Mouse (Mus musculus) layer of hippocampus, adult 9-10 months (tissue): ENCODE results near the gene Cars2.
"Not testable (repeated sequence)": the region's sequence is repeated elsewhere in the genome, so short reads cannot be mapped to it uniquely, and the experiment has no call there.

ENCODE experiments used
- DNase-seq: peaks from one replicate; pipeline ENCODE4 v3.0.0; 2022; ENCODE audit warnings: low spot score

Gene Cars2

DNA sequence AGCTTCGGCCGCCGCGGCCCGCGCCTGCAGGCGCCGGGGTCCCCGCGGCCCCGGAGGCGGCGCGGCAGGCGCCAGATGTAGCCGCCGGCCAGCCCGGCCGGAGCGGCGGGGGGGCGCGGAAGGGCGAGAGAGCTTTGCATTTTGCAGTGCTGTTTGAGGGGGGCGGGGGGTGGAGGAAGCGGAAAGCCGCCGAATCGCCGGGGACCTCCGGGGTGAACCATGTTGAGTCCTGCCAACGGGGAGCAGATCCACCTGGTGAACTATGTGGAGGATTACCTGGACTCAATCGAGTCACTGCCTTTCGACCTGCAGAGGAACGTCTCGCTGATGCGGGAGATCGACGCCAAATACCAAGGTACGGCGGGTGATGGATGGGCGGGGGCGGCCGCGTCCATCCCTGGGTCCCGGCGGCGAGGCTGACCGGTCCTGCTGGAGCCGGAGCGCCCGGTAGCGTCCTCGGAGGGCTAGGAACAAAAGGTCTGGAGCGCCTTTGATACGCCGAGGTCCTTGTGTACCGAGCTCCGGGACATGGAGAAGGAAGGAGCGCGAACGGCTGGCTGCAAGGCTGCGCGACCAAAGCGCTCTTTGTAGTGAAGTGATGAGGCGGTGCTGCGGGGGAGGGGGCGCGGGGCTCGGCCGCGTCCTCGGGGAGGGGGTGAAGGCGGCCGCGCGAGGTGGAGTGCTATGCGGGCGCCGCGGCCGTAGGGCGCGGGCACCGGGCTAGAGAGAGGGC, 6.3 kb upstream of the Cars2 start:
- no peak for DNase-seq

DNA sequence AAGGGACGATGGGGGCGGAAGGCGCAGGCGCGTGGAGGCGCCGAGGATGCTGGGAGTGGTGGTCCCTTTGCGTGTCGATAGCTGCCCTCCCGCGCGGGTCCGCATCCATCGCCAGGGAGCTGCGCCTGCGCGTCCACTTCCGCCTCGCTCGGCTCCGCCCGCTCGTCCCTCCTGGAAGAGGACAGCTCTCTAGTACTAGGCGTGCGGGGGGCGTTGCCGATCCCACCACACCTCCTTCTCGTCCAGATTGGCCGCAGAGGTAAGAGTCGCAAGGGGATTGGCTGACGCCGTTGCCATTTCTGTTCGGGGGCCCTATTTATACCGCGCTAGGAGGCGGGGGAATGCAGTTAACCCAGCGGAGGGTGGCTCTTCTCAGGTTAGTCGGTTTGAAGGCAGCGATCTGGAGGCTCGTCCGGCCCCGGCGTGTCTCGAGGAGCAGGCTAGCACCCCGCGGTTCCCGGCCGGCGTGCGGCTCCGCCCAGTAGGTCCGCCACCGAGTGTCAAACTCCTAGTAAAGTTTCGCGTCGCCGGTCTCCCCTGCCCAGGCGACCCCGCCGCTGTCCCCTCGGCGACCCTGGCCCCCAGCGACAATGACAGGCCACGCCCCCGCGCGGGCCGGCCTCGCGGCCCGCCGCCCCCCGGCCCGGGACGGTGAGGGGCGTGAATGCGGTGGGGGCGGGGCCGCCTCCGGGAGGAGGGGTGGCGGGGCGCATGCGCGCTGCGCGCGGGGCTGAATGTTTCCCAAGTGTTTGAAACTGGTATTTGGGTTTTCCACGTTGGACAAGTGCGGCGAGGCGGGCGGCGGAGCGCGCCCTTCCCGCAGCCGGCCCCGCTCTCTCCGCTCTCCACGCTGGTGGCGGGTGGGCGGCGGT, 5.4 kb upstream of the Cars2 start:
- peak; percentile 94 for DNase-seq

GRCm38 (mm10) chr8:11554799-11555719, 4.5 kb upstream of the Cars2 start, which contains the start of gene Ing1:
Gene Ing1 (plus strand): TSS chr8:11555571.
- peak; percentile 87 for DNase-seq

DNA sequence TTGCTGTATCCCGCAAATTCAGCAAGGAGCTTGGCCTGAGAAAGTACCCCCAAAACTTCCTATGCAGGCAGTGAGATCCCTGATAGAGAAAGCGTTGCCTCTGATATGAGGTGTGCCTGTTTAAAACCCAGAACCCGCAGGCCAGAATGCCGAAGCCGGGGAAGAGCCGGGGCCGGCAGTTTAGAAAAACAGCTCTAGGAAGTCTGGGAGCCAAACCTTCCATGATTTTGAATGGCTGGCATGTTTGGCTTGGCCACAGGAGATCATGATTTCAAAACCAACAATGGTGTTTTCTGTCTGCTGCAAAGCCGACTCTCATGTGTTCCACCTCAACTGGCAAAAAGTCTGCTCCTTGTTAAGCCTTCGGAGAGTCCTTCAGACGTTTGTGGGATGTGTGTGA, 1.8 kb upstream of the Cars2 start:
- DNase-seq, result no peak

- DNase-seq, result not testable (repeated sequence)
Observed at GRCm38 (mm10) chr8:11551497-11551896, 914 bp upstream of the Cars2 start.

- no peak for DNase-seq
Observed at GRCm38 (mm10) chr8:11549706-11550105, 877 bp downstream of the Cars2 start.

- DNase-seq, result no peak
Observed at GRCm38 (mm10) chr8:11547063-11547462, 3.5 kb downstream of the Cars2 start.

- no peak for DNase-seq
Observed at GRCm38 (mm10) chr8:11544386-11544785, 6.2 kb downstream of the Cars2 start.

DNA sequence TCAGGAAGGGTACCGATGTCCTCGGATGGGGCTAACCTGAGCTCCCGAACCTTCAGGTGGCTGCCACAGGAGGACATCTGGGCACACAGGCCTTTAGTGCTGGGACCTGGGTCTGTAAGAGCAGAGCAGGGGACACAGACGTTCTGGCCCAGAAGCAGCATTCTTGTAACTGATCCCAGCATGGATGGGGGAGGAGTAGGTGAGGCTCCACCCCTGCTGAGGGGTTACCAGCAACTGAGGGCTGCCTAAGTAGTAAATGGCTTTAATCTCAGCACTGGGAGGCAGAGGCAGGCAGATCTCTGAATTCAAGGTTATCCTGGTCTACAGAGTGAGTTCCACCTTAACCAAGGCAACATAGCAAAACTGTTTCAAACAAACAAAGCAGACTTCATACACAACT, 7.7 kb downstream of the Cars2 start:
- no peak for DNase-seq

GRCm38 (mm10) chr8:11542031-11542430, 8.6 kb downstream of the Cars2 start:
- DNase-seq, result no peak

- DNase-seq, result no peak
Observed at GRCm38 (mm10) chr8:11540182-11540581, 10.4 kb downstream of the Cars2 start.

GRCm38 (mm10) chr8:11539049-11539448, 11.5 kb downstream of the Cars2 start:
- DNase-seq, result no peak

- DNase-seq, result no peak
Observed at GRCm38 (mm10) chr8:11534494-11534893, 16.1 kb downstream of the Cars2 start.

DNA sequence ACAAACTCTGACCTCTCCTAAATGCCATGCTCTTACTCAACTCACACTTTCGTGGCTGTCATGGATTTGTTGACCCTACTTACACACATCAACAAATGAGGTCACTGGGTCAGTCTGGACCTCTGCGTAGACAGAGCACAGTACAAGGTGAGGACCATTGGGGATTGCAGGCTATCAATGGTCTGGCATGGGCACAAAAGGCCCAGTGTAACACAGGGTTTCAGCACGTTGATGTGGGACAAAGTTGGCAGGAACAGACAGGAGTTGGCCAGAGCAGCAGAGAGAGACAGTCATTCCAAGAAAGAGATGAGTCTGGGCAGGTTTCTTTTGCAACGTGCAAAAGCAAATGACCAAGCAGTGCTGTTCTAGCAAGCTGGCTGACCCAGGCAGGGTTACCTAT, 19.7 kb downstream of the Cars2 start:
- DNase-seq, result no peak

GRCm38 (mm10) chr8:11530155-11530770, 20.3 kb downstream of the Cars2 start:
- DNase-seq, result no peak

DNA sequence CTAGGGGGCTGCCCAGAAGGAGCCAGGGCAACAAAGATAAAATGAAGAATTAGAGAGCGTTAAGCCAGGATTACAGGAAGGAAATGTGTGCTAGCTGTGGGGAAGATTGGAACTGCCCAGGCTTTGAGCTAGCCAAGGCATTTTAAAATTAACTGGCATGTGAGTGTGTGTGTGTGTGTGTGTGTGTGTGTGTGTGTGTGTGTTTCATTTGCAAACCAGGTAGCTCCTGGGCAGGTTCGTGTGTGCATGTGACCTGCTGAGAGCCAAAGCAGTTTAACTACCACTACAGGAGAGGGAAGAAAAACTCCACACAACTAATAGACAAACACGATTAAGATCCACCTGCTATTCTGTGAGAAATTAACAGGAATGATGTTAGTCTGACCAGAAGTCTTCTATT, 27.3 kb downstream of the Cars2 start:
- DNase-seq, result no peak

DNA sequence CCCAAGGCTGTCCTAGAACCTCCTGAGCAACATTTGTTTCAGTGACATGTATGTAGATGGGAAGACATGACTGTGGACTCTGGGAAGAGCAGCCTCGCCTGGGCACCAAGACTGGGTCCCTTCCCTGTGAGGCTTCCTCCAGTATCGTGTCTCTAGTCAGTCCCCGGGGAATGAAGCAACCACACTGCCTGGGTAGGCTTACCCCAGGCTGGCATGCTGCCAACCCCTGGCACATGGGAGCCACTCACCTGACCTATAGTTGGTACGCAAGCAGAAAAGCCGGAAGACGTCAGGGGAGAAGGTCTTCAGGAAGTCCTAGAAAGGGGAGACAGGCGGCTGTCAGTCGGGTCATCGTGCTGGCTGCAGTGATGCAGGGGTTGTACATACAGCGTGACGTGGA, 31.9 kb downstream of the Cars2 start:
- DNase-seq, result no peak

DNA sequence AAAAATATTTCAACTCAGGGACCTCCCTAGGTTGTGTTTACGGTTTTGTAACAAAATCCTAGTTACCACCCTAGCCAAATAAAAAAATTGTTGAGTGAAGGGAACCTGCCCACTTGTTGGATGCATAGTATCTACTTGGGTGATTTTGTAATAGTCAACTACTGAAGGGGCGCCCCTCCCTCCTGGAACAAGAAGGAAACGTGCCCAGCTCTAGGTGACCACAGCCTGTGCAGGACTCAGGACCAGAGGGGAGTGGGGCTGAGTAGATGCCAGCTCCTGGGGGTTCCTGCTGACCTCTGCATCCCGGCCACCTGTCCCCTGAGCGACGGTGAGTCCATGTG, 32.6 kb downstream of the Cars2 start:
- DNase-seq, result no peak

- DNase-seq, result no peak
Observed at GRCm38 (mm10) chr8:11517366-11518055, 33.1 kb downstream of the Cars2 start.

- no peak for DNase-seq
Observed at GRCm38 (mm10) chr8:11516292-11516691, 34.3 kb downstream of the Cars2 start.

DNA sequence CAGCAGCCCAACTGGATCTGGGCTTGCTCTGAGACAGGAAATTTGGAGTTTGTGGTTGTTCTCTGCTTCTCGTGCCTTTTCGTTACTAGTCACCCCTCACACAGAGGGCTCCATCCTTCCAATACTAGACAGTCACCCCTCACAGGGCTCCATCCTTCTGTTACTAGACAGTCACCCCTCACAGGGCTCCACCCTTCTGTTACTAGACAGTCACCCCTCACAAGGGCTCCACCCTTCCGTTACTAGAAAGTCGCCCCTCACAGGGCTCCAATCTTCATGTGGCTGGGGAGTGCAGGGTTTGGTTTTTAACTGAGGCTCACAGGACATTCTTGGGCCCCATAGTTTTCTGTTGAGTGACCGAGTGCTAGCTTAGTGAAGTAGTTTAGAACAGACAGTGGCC, 37.3 kb downstream of the Cars2 start:
- DNase-seq, result no peak
